Mouse (Mus musculus) forebrain, embryonic 11.5 days (tissue): ENCODE results near the gene Galnt13. TPM values are rescaled to one million over a fixed set of nuclear protein-coding genes. Genes with fewer than 3 reads are reported as not detected.
"Not testable (repeated sequence)": the region's sequence is repeated elsewhere in the genome, so short reads cannot be mapped to it uniquely, and the experiment has no call there.

Experiments used
- ATAC-seq: fragments of 200-750 bp; cut with Nextera tagmentation; replicated peaks from 2 replicates; pipeline ENCODE4 v1.8.0; 2017; ENCODE audit warnings: moderate TSS enrichment; ENCODE audit not compliant: low FRiP score
- DNase-seq: peaks from one replicate; pipeline ENCODE4 v3.0.0-alpha.2; 2017; ENCODE audit warnings: low spot score
- H3K27ac ChIP-seq: fragments of 300-500 bp; sonication (generic); 2 replicates; pipeline ENCODE4 v1.5.1; 2014; ENCODE audit warnings: low read depth, low read length
- H3K27me3 ChIP-seq: fragments of 300-500 bp; sonication (generic); 2 replicates; pipeline ENCODE4 v1.6.1; 2014; ENCODE audit warnings: mild to moderate bottlenecking, low read length, mixed read lengths; ENCODE audit not compliant: control insufficient read depth, insufficient read depth
- H3K36me3 ChIP-seq: fragments of 300-500 bp; sonication (generic); 2 replicates; pipeline ENCODE4 v1.6.1; 2014; ENCODE audit warnings: mild to moderate bottlenecking, low read length, moderate library complexity, mixed read lengths; ENCODE audit not compliant: control insufficient read depth, insufficient read depth
- H3K4me1 ChIP-seq: fragments of 300-500 bp; sonication (generic); replicated peaks from 2 replicates; pipeline ENCODE4 v1.6.1; 2014; ENCODE audit warnings: low read length, mixed read lengths; ENCODE audit not compliant: control insufficient read depth, insufficient read depth
- H3K4me2 ChIP-seq: fragments of 300-500 bp; sonication (generic); 2 replicates; pipeline ENCODE4 v1.6.1; 2014; ENCODE audit warnings: low read depth, mild to moderate bottlenecking, low read length, moderate library complexity, mixed read lengths; ENCODE audit not compliant: severe bottlenecking
- H3K4me3 ChIP-seq: fragments of 300-500 bp; sonication (generic); 2 replicates; pipeline ENCODE4 v1.5.1; 2014; ENCODE audit warnings: low read depth, low read length
- H3K9ac ChIP-seq: fragments of 300-500 bp; sonication (generic); 2 replicates; pipeline ENCODE4 v1.6.1; 2014; ENCODE audit warnings: low read length
- H3K9me3 ChIP-seq: fragments of 300-500 bp; sonication (generic); 2 replicates; pipeline ENCODE4 v1.6.1; 2016; ENCODE audit warnings: low read length, mixed read lengths; ENCODE audit not compliant: control insufficient read depth
- WGBS: fragments of 180-500 bp; shearing (Covaris S2); extraction: QIAGEN DNeasy Blood & Tissue Kit; methylation state at CpG from one replicate; pipeline ENCODE4 v1.1.7; 2014; 5-methylcytosine and 5-hydroxymethylcytosine counted together
- polyA plus RNA-seq: library from polyadenylated mRNA; unstranded; fragments of >200 nt; fragmentation: Nextera tagmentation; extraction: Ambion mirVana; gene quantifications from 2 replicates; pipeline ENCODE4 v1.2.1, GENCODE M21; 2014

Gene Galnt13
- polyA plus RNA-seq, 1 experiment from 2014 or later, result 1.3 TPM

- 77% methylated on average over 3 of the region's 3 CpGs for WGBS
- Histone ChIP-seq H3K4me1 (no peaks in the 10 kb centered on the region), H3K9me3 (no peaks in the 10 kb centered on the region), H3K27ac (no peak overlapping the region), H3K27me3 (no peaks in the 10 kb centered on the region), H3K36me3 (no peaks in the 10 kb centered on the region), H3K4me3 (no peak overlapping the region), H3K9ac (no peak overlapping the region), H3K4me2 (no peak overlapping the region)
- no peak for DNase-seq
- no peak for ATAC-seq
Observed at GRCm38 (mm10) chr2:54527073-54527472, 91.0 kb downstream of the Galnt13 start.

- no peaks in the 10 kb centered on the region for H3K36me3 ChIP-seq
- H3K4me1 ChIP-seq, result no peaks in the 10 kb centered on the region
- H3K9ac ChIP-seq, result no peak overlapping the region
- no peak overlapping the region for H3K4me2 ChIP-seq
- H3K9me3 ChIP-seq, result no peaks in the 10 kb centered on the region
- no peak for DNase-seq
- ATAC-seq, result no peak
- no peak overlapping the region for H3K4me3 ChIP-seq
- 91% methylated on average over 10 of the region's 10 CpGs for WGBS
- H3K27ac ChIP-seq, result no peak overlapping the region
- no peaks in the 10 kb centered on the region for H3K27me3 ChIP-seq
Observed at GRCm38 (mm10) chr2:54558357-54559153, 122.4 kb downstream of the Galnt13 start.

GRCm38 (mm10) chr2:54565068-54565467, 129.0 kb downstream of the Galnt13 start:
- Histone ChIP-seq H3K27me3 (no peaks in the 10 kb centered on the region), H3K36me3 (no peaks in the 10 kb centered on the region), H3K27ac (no peak overlapping the region), H3K9ac (no peak overlapping the region), H3K4me1 (no peaks in the 10 kb centered on the region), H3K4me3 (no peak overlapping the region), H3K4me2 (no peak overlapping the region), H3K9me3 (no peaks in the 10 kb centered on the region)
- ATAC-seq (no peak), DNase-seq (no peak)
- 94% methylated on average over 3 of the region's 3 CpGs for WGBS

DNA sequence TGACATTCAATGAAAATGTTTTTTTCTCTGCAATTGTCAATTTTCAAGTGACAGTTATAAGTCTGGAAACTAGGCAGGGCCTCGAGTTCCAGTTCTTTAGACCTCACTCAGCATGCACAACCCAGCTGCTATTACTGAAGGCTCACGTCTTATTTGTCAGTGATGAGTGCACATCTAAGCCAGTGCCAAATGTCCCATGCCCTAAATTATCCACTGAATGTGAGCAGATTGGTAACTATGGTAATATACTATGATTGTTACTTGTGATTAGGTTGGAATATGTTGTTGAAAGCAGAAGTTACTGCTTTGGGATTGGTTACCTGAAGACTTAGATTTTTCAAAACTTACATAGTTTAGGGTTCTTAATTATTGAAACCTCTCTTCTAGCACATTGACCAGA, 131.1 kb downstream of the Galnt13 start:
- WGBS, result 73% methylated on average over 2 of the region's 2 CpGs
- no peak overlapping the region for H3K9ac ChIP-seq
- no peaks in the 10 kb centered on the region for H3K36me3 ChIP-seq
- H3K4me2 ChIP-seq, result no peak overlapping the region
- no peak overlapping the region for H3K27ac ChIP-seq
- DNase-seq, result no peak
- no peak for ATAC-seq
- no peak overlapping the region for H3K4me3 ChIP-seq
- H3K9me3 ChIP-seq, result no peaks in the 10 kb centered on the region
- H3K27me3 ChIP-seq, result no peaks in the 10 kb centered on the region
- no peaks in the 10 kb centered on the region for H3K4me1 ChIP-seq

GRCm38 (mm10) chr2:54567632-54568031, 131.5 kb downstream of the Galnt13 start:
- H3K27ac ChIP-seq, result no peak overlapping the region
- no peaks in the 10 kb centered on the region for H3K9me3 ChIP-seq
- no peak overlapping the region for H3K4me3 ChIP-seq
- no peak overlapping the region for H3K4me2 ChIP-seq
- no peak overlapping the region for H3K9ac ChIP-seq
- no peaks in the 10 kb centered on the region for H3K4me1 ChIP-seq
- WGBS, result 86% methylated on average over 9 of the region's 9 CpGs
- no peak for DNase-seq
- H3K27me3 ChIP-seq, result no peaks in the 10 kb centered on the region
- no peaks in the 10 kb centered on the region for H3K36me3 ChIP-seq
- ATAC-seq, result no peak

- not testable (repeated sequence) for H3K4me1 ChIP-seq, H3K4me3 ChIP-seq, DNase-seq, H3K36me3 ChIP-seq, H3K4me2 ChIP-seq, H3K9me3 ChIP-seq, H3K27me3 ChIP-seq, H3K27ac ChIP-seq, H3K9ac ChIP-seq
- WGBS, result no CpG with 5 or more reads among the region's 5 CpGs
- ATAC-seq, result peak; percentile 67
Observed at GRCm38 (mm10) chr2:54713817-54714216, 277.7 kb downstream of the Galnt13 start.

DNA sequence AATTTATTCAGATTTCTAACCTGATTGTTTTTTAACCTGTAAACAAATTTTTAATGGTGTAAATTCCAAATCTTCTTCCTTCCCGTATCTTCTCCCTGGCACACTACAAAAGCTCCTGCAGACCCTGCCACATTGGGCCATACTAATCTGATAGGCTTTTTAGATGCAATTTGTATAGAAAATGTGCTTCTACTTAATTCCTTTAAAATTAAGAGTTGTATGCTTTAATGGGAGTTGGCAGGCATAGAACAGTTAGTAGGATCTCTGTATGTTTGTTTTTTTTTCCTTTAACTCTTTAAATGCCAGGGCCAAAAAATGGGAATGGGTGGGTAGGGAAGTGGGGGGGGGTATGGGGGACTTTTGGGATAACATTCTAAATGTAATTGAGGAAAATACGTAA, 315.1 kb downstream of the Galnt13 start:
- DNase-seq, result no peak
- Histone ChIP-seq H3K27ac (no peak overlapping the region), H3K4me2 (no peak overlapping the region), H3K9ac (no peak overlapping the region), H3K9me3 (no peaks in the 10 kb centered on the region), H3K4me1 (no peaks in the 10 kb centered on the region), H3K27me3 (no peaks in the 10 kb centered on the region), H3K36me3 (no peaks in the 10 kb centered on the region), H3K4me3 (no peak overlapping the region)
- WGBS, result 75% methylated on average over 2 of the region's 2 CpGs
- ATAC-seq, result no peak

GRCm38 (mm10) chr2:54759781-54760180, 323.7 kb downstream of the Galnt13 start:
- DNase-seq (peak; percentile 52), ATAC-seq (peak; percentile 63; the same call in 1 of the 2 replicates)
- H3K4me3 ChIP-seq, result no peak overlapping the region
- no peaks in the 10 kb centered on the region for H3K4me1 ChIP-seq
- WGBS, result 42% methylated on average over 4 of the region's 4 CpGs
- no peaks in the 10 kb centered on the region for H3K27me3 ChIP-seq
- H3K27ac ChIP-seq, result no peak overlapping the region
- no peaks in the 10 kb centered on the region for H3K9me3 ChIP-seq
- no peak overlapping the region for H3K9ac ChIP-seq
- H3K36me3 ChIP-seq, result no peaks in the 10 kb centered on the region
- H3K4me2 ChIP-seq, result no peak overlapping the region

DNA sequence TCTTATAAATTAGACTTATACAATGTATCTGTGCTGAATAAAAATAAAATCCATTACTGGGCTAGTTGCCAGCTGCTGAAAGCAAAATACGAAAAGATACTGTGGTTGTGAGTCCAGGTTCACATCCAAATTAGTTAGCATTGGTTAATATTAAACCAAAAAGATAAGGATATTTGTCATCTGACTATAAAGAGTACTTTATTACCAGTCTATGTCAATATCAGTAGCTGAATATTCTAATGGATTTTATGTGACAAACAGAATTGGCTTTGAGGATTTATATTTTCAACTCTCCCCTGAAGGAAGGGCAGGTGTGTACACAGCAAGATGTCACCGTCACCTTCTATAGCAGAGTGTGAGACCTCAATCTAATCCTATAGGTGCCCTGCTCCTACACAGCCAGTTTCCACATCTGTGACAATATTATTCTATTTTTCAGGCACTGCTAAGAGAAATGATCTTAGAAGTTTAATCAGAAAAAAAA, 342.7 kb downstream of the Galnt13 start:
- H3K36me3 ChIP-seq, result no peaks in the 10 kb centered on the region
- ATAC-seq (no peak), DNase-seq (no peak)
- H3K9me3 ChIP-seq, result no peaks in the 10 kb centered on the region
- no peak overlapping the region for H3K9ac ChIP-seq
- H3K4me2 ChIP-seq, result no peak overlapping the region
- no peaks in the 10 kb centered on the region for H3K4me1 ChIP-seq
- 86% methylated on average over 2 of the region's 2 CpGs for WGBS
- no peaks in the 10 kb centered on the region for H3K27me3 ChIP-seq
- no peak overlapping the region for H3K27ac ChIP-seq
- no peak overlapping the region for H3K4me3 ChIP-seq
